Mouse (Mus musculus): Measurements from ENCODE around the gene Smdt1. TPM values are rescaled to one million over a fixed set of nuclear protein-coding genes. Genes with fewer than 3 reads are reported as not detected.

Gene Smdt1
- polyA plus RNA-seq, 1 experiment from 2014 or later: 267 TPM

DNA sequence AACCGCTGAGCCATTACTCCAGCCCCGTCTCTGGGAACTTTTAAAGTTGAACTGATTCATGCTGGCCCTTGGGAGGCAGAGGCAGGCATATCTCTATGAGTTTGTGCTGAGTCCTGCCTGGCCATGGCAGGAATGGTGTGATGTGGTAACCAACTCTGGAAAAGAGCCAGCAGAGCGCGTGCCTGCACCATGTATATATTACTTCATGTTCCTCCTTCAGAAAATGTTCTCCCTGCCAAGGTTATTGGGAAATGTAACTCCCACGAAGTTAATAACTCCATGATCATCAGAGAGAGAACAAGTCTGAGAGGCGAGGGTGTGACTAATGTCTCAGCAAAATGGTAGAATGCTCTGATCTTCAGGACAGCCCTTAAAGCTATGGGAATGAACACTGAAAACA, 20.9 kb upstream of the Smdt1 start:
- H3K27me3 ChIP-seq (ENCODE audit: control insufficient read depth, insufficient read depth, low read length): no peaks in the 10 kb centered on the region
- no peak overlapping the region for H3K27ac ChIP-seq (ENCODE audit: low read depth, low read length)
- H3K4me2 ChIP-seq (replicated peaks; ENCODE audit: low read depth, low read length): no peak overlapping the region
- 82% methylated on average over 6 of the region's 6 CpGs for WGBS
- ATAC-seq (ENCODE audit: low FRiP score): no peak
- no peaks in the 10 kb centered on the region for H3K9me3 ChIP-seq (ENCODE audit: control insufficient read depth, low read length)
- H3K4me3 ChIP-seq (ENCODE audit: low read depth, low read length): no peak overlapping the region
- no peak for DNase-seq (ENCODE audit: low spot score)
- H3K4me1 ChIP-seq (replicated peaks; ENCODE audit: control insufficient read depth, insufficient read depth, low read length): no peaks in the 10 kb centered on the region
- no peak overlapping the region for H3K9ac ChIP-seq (ENCODE audit: low read depth, low read length)
- H3K36me3 ChIP-seq (ENCODE audit: control insufficient read depth, insufficient read depth, low read length): no peaks in the 10 kb centered on the region

DNA sequence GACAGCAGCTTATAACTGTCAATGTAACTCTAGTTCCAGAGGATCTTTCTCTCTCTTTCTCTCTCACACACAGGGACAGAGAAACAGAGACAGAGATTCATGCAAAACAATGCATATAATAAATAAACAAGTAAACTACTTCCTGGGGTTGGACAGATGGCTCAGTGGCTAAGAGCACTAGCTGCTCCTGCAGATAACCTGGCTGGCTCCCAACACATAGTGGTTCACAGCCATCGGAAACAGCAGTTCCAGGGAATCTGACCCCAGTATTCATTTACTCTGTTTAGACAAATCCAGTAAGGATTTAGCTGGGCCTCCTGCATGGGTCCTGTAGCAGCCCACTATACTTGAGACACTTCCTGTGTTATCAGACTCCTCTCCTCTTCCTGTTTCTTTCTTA, 19.1 kb upstream of the Smdt1 start:
- no peak overlapping the region for H3K9ac ChIP-seq (ENCODE audit: low read depth, low read length)
- no peak overlapping the region for H3K4me2 ChIP-seq (replicated peaks; ENCODE audit: low read depth, low read length)
- WGBS: 88% methylated on average over 1 of the region's 1 CpGs
- no peak overlapping the region for H3K4me3 ChIP-seq (ENCODE audit: low read depth, low read length)
- no peaks in the 10 kb centered on the region for H3K4me1 ChIP-seq (replicated peaks; ENCODE audit: control insufficient read depth, insufficient read depth, low read length)
- no peaks in the 10 kb centered on the region for H3K36me3 ChIP-seq (ENCODE audit: control insufficient read depth, insufficient read depth, low read length)
- ATAC-seq (ENCODE audit: low FRiP score) (no peak), DNase-seq (ENCODE audit: low spot score) (no peak)
- H3K27ac ChIP-seq (ENCODE audit: low read depth, low read length): no peak overlapping the region
- no peaks in the 10 kb centered on the region for H3K9me3 ChIP-seq (ENCODE audit: control insufficient read depth, low read length)
- no peaks in the 10 kb centered on the region for H3K27me3 ChIP-seq (ENCODE audit: control insufficient read depth, insufficient read depth, low read length)

DNA sequence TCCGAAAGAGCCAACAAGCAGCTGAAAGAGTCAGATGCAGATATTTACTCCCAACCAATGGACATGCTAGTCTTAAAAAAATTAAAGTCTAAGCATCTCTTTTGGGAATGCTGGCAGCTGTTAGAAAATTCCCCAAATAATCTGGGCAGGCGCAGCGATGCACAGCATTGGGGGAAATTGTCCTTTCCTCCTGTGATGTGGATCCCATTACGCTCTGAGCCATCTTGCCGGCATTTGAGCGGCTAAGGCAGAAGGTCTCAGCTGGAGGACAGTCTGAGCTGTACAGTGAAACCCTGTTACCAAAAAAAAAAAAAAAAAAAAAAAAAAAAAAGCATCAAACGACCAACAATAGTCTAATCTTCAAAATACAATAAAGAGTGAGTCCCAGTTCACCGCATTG, 16.6 kb upstream of the Smdt1 start:
- Histone ChIP-seq H3K9me3 (ENCODE audit: control insufficient read depth, low read length) (no peaks in the 10 kb centered on the region), H3K27ac (ENCODE audit: low read depth, low read length) (no peak overlapping the region), H3K9ac (ENCODE audit: low read depth, low read length) (no peak overlapping the region), H3K4me2 (replicated peaks; ENCODE audit: low read depth, low read length) (no peak overlapping the region), H3K27me3 (ENCODE audit: control insufficient read depth, insufficient read depth, low read length) (no peaks in the 10 kb centered on the region), H3K4me1 (replicated peaks; ENCODE audit: control insufficient read depth, insufficient read depth, low read length) (no peaks in the 10 kb centered on the region), H3K36me3 (ENCODE audit: control insufficient read depth, insufficient read depth, low read length) (no peaks in the 10 kb centered on the region), H3K4me3 (ENCODE audit: low read depth, low read length) (no peak overlapping the region)
- ATAC-seq (ENCODE audit: low FRiP score) (no peak), DNase-seq (ENCODE audit: low spot score) (no peak)
- 82% methylated on average over 8 of the region's 8 CpGs for WGBS

DNA sequence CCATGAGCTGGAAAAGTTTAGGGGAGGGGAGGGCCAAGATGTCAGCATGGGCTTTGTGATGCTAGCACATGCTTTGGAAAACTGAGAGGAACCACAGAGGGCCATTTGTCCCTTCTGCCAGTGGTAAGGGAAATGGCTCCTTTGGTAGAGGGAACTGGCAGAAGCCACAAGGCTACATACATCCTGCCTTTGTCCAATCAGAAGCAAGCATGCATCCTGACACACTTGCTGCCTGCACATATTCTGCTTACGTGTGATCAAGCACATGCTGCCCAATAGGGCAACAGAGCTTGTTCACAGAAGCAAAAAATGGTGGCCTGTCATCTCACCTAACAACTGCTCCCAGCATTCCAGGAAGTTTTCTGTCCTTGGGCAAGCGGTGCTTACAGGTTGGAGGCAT, 13.4 kb upstream of the Smdt1 start:
- Histone ChIP-seq H3K27ac (ENCODE audit: low read depth, low read length) (no peak overlapping the region), H3K27me3 (ENCODE audit: control insufficient read depth, insufficient read depth, low read length) (no peaks in the 10 kb centered on the region), H3K36me3 (ENCODE audit: control insufficient read depth, insufficient read depth, low read length) (no peaks in the 10 kb centered on the region), H3K9me3 (ENCODE audit: control insufficient read depth, low read length) (no peaks in the 10 kb centered on the region), H3K4me2 (replicated peaks; ENCODE audit: low read depth, low read length) (no peak overlapping the region), H3K9ac (ENCODE audit: low read depth, low read length) (no peak overlapping the region), H3K4me1 (replicated peaks; ENCODE audit: control insufficient read depth, insufficient read depth, low read length) (no peaks in the 10 kb centered on the region), H3K4me3 (ENCODE audit: low read depth, low read length) (no peak overlapping the region)
- no peak for DNase-seq (ENCODE audit: low spot score)
- no peak for ATAC-seq (ENCODE audit: low FRiP score)
- 77% methylated on average over 2 of the region's 2 CpGs for WGBS

DNA sequence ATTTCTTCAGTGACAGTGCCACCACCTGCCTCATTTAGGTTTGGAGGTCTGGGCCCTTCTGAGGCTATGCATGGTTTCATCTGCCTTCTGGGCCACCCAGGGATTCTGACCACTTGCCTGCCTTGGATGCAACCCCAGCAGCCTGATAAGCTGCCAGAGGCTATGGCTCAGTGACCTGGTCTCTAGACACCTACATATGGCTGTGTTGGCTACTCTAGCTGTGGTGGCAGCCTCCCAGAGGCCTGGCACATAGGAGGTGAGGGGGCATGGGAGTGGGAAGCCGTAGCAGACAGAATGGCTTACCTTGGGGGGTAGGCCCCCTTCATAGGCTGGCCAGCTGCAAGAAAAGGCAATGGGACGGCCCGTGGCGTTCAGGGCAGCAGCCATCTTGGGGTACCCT, 3.6 kb upstream of the Smdt1 start:
- Histone ChIP-seq H3K9me3 (ENCODE audit: control insufficient read depth, low read length) (no peaks in the 10 kb centered on the region), H3K4me1 (replicated peaks; ENCODE audit: control insufficient read depth, insufficient read depth, low read length) (0 out of 2 replicates have a peak, but pooled peaks cover 4% of the 10 kb centered on the region), H3K4me2 (replicated peaks; ENCODE audit: low read depth, low read length) (no peak overlapping the region), H3K27ac (ENCODE audit: low read depth, low read length) (no peak overlapping the region), H3K9ac (ENCODE audit: low read depth, low read length) (no peak overlapping the region), H3K4me3 (ENCODE audit: low read depth, low read length) (no peak overlapping the region), H3K36me3 (ENCODE audit: control insufficient read depth, insufficient read depth, low read length) (peaks cover 5% of the 10 kb centered on the region), H3K27me3 (ENCODE audit: control insufficient read depth, insufficient read depth, low read length) (peaks cover 3% of the 10 kb centered on the region; the same call in 1 of the 2 replicates)
- DNase-seq (ENCODE audit: low spot score): no peak
- 96% methylated on average over 4 of the region's 4 CpGs for WGBS
- no peak for ATAC-seq (ENCODE audit: low FRiP score)

DNA sequence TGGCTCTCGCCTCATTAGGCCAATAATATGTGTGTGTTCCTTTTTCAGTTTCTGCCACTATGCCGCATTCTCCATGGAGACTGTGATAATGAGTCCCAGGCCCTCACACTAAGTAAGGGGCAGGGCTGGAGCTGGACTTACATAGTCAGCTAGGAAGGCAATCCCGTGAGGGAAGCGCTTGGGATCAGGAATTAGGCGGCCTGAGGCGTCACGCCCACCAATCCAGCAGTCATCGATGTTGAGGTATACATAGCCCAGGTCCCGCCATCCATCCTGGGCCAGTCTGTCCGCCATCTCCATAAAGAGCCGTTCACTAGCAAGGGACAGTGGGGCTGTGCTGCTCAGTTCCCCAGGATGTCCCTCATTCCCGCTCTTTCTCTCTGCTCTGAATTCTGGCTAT, 2.1 kb upstream of the Smdt1 start:
- H3K4me2 ChIP-seq (replicated peaks; ENCODE audit: low read depth, low read length): no peak overlapping the region
- no peak overlapping the region for H3K27ac ChIP-seq (ENCODE audit: low read depth, low read length)
- ATAC-seq (ENCODE audit: low FRiP score) (no peak), DNase-seq (ENCODE audit: low spot score) (no peak)
- peaks cover 5% of the 10 kb centered on the region for H3K36me3 ChIP-seq (ENCODE audit: control insufficient read depth, insufficient read depth, low read length)
- peaks cover 9% of the 10 kb centered on the region; the same call in 1 of the 2 replicates for H3K4me1 ChIP-seq (replicated peaks; ENCODE audit: control insufficient read depth, insufficient read depth, low read length)
- no peak overlapping the region for H3K4me3 ChIP-seq (ENCODE audit: low read depth, low read length)
- peaks cover 7% of the 10 kb centered on the region; the same call in 1 of the 2 replicates for H3K27me3 ChIP-seq (ENCODE audit: control insufficient read depth, insufficient read depth, low read length)
- WGBS: 75% methylated on average over 12 of the region's 12 CpGs
- no peaks in the 10 kb centered on the region for H3K9me3 ChIP-seq (ENCODE audit: control insufficient read depth, low read length)
- 0 out of 2 replicates have a peak overlapping the region, but pooled peaks have one; percentile 20 for H3K9ac ChIP-seq (ENCODE audit: low read depth, low read length)

DNA sequence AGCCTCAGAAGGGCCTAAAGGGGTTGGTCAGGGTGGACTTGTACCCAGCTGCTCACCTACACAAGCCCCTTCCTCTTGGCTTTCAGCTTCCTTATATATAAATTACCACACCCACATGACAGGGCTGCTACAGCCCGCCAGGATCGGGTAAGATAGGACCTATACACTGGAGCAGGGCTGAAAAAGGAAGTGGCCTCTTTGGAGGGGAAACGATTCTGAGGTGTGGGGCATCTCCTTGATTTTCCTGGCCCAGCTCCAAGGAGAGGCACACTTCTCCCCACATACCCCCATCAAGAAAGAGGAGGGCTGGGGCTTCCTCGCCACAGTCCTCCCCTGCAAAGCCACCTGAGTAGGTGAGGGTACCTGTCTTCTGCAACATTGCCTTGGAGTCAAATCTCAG, 884 bp upstream of the Smdt1 start:
- H3K27me3 ChIP-seq (ENCODE audit: control insufficient read depth, insufficient read depth, low read length): peaks cover 7% of the 10 kb centered on the region; the same call in 1 of the 2 replicates
- no peak overlapping the region for H3K27ac ChIP-seq (ENCODE audit: low read depth, low read length)
- peaks cover 5% of the 10 kb centered on the region for H3K36me3 ChIP-seq (ENCODE audit: control insufficient read depth, insufficient read depth, low read length)
- DNase-seq (ENCODE audit: low spot score) (no peak), ATAC-seq (ENCODE audit: low FRiP score) (no peak)
- H3K4me1 ChIP-seq (replicated peaks; ENCODE audit: control insufficient read depth, insufficient read depth, low read length): peaks cover 9% of the 10 kb centered on the region; the same call in 1 of the 2 replicates
- no peaks in the 10 kb centered on the region for H3K9me3 ChIP-seq (ENCODE audit: control insufficient read depth, low read length)
- H3K4me2 ChIP-seq (replicated peaks; ENCODE audit: low read depth, low read length): peak overlapping the region; percentile 69
- WGBS: 49% methylated on average over 4 of the region's 4 CpGs
- peak overlapping the region; percentile 64 for H3K9ac ChIP-seq (ENCODE audit: low read depth, low read length)
- peak overlapping the region; percentile 48 for H3K4me3 ChIP-seq (ENCODE audit: low read depth, low read length)

DNA sequence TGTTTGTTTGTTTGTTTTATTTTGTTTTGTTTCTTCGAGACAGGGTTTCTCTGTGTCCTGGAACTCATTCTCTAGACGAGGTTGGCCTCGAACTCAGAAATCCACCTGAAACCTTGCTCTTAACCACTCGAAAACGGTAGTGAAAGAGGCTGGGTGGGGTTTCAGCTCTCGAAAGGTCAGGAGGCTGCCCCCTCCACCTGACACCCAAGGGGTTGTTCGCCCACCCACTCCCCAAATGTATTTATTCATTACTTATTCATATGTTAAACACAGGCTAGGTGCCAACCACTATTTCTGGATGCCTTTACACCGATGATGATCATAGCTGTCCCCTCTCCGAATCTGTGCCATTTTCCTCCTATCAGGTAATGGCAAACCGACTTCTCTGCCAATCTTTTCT, 391 bp downstream of the Smdt1 start:
- peak overlapping the region; percentile 69 for H3K4me2 ChIP-seq (replicated peaks; ENCODE audit: low read depth, low read length)
- H3K27me3 ChIP-seq (ENCODE audit: control insufficient read depth, insufficient read depth, low read length): peaks cover 7% of the 10 kb centered on the region; the same call in 1 of the 2 replicates
- peaks cover 9% of the 10 kb centered on the region; the same call in 1 of the 2 replicates for H3K4me1 ChIP-seq (replicated peaks; ENCODE audit: control insufficient read depth, insufficient read depth, low read length)
- no peaks in the 10 kb centered on the region for H3K9me3 ChIP-seq (ENCODE audit: control insufficient read depth, low read length)
- 62% methylated on average over 10 of the region's 10 CpGs for WGBS
- H3K36me3 ChIP-seq (ENCODE audit: control insufficient read depth, insufficient read depth, low read length): peaks cover 5% of the 10 kb centered on the region
- H3K27ac ChIP-seq (ENCODE audit: low read depth, low read length): no peak overlapping the region
- no peak for ATAC-seq (ENCODE audit: low FRiP score)
- H3K4me3 ChIP-seq (ENCODE audit: low read depth, low read length): peak overlapping the region; percentile 48
- peak overlapping the region; percentile 31; the same call in 1 of the 2 replicates for H3K9ac ChIP-seq (ENCODE audit: low read depth, low read length)
- no peak for DNase-seq (ENCODE audit: low spot score)

DNA sequence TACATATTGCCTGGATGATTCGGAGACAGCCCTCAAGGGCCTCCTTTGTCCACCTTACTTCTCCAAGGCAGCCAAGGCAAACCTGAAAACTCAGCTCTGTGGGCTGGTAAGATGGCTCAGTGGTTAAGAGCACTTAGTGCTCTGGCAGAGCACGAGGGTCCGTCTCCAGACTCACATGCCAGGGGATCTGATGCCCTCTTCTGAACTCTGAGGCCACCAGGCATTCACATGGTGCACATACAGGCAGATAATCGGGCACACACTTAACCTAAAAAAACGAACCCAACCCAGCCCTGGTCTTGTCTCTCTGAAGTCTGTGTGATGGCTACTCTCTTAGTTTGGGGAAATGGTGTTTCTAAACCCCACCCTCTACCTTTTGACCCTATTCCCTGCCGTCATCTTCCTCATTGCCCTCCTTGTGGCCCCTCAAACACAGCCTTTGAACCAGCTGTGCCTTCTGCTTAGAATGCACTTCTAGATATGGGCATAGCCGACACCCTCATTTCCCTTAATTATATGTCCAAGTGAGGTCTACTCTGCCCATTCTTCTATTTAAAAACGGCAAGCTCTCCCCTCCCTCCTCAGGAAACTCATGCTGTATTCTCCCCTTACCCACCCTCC, 985 bp downstream of the Smdt1 start:
- Histone ChIP-seq H3K9me3 (ENCODE audit: control insufficient read depth, low read length) (no peaks in the 10 kb centered on the region), H3K4me3 (ENCODE audit: low read depth, low read length) (no peak overlapping the region), H3K27me3 (ENCODE audit: control insufficient read depth, insufficient read depth, low read length) (peaks cover 7% of the 10 kb centered on the region; the same call in 1 of the 2 replicates), H3K36me3 (ENCODE audit: control insufficient read depth, insufficient read depth, low read length) (peaks cover 5% of the 10 kb centered on the region), H3K4me2 (replicated peaks; ENCODE audit: low read depth, low read length) (no peak overlapping the region), H3K27ac (ENCODE audit: low read depth, low read length) (no peak overlapping the region), H3K9ac (ENCODE audit: low read depth, low read length) (no peak overlapping the region), H3K4me1 (replicated peaks; ENCODE audit: control insufficient read depth, insufficient read depth, low read length) (peaks cover 9% of the 10 kb centered on the region; the same call in 1 of the 2 replicates)
- WGBS: 70% methylated on average over 8 of the region's 8 CpGs
- ATAC-seq (ENCODE audit: low FRiP score) (no peak), DNase-seq (ENCODE audit: low spot score) (peak; percentile 9)

All from hindbrain, embryonic 11.5 days (tissue).